Mouse (Mus musculus) gastrocnemius, postnatal 10 days (tissue): ENCODE results near the gene Elovl5. TPM values are rescaled to one million over a fixed set of nuclear protein-coding genes. Genes with fewer than 3 reads are reported as not detected.
A peak's percentile ranks its signal among the peaks of the same experiment; 100 is the strongest.

ENCODE experiments used
- DNase-seq: peaks from one replicate; pipeline ENCODE4 v3.0.0; 2021; ENCODE audit warnings: mixed read lengths
- total RNA-seq, 2 experiments: library from RNA; stranded (reverse); gene quantifications; 2 replicates each; pipeline ENCODE4 v1.2.3; 2021

The Elovl5 gene
- total RNA-seq, 2 experiments from 2014 or later, result 26.5 to 27.0 TPM

GRCm38 (mm10) chr9:77995235-77995634 lies 78.1 kb downstream of the Elovl5 start:
- no peak for DNase-seq

GRCm38 (mm10) chr9:78000586-78001500 lies 83.7 kb downstream of the Elovl5 start:
- DNase-seq, result no peak

GRCm38 (mm10) chr9:78003278-78003677 lies 86.1 kb downstream of the Elovl5 start:
- DNase-seq, result peak; percentile 33

DNA sequence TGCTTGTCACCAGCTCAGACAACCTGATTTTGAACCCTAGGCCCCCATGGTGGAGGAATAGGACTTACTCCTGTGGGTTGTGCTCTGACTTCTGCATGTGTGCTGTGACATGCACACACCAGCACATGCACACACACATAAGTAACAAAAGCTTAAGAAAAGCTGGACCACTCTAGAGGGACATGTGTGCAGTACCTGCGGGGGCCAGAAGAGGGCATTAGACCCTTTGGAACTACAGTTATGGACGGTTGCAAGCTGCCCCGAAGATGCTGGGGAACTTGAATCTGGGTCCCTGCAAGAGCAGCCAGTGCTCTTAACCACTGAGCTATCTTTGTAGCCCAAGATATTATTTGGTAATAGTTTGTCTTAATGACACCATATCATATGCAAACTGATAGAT lies 88.3 kb downstream of the Elovl5 start:
- no peak for DNase-seq

DNA sequence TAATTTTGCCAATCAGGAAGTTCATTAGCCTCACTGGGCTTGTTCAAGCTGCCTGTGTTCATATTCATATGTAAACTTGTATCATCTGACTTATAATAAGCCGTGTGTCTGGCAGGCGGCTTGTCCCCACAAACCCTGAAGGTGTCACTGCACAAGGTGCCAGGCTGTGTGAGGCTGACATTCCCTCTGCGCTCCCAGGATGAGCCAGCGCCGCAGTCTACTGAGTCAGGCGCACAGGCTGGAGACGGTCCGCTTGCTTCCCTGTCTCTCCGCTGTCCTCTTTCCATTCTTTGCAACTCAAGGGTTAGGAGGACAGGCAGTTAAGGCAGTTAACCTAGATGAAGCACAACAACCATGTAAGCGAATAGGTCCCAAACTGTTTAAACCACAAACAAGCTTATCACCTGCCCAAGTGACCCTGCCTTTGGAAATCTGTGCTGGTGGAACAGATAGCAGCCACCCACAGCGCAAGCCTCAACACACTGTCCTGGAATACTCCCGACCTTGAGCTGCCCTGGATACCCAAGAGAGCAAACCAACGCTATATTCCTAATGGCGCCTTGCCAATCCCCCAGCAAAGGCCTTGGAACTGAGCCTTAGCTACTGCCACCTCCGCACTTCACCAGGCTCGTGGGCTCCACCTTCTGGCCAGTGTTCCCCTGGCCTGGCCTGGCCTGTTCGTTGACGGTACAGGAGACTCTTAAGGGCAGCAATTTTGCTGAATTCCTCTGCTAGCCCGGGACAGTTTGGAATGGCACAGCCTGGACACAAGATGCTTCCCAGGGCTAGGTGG lies 89.2 kb downstream of the Elovl5 start:
- peak; percentile 84 for DNase-seq

GRCm38 (mm10) chr9:78009382-78009781 lies 92.2 kb downstream of the Elovl5 start:
- DNase-seq, result no peak

- DNase-seq, result no peak
Measured at GRCm38 (mm10) chr9:78010187-78010586, 93.0 kb downstream of the Elovl5 start.

GRCm38 (mm10) chr9:78010707-78011106 lies 93.5 kb downstream of the Elovl5 start:
- no peak for DNase-seq

DNA sequence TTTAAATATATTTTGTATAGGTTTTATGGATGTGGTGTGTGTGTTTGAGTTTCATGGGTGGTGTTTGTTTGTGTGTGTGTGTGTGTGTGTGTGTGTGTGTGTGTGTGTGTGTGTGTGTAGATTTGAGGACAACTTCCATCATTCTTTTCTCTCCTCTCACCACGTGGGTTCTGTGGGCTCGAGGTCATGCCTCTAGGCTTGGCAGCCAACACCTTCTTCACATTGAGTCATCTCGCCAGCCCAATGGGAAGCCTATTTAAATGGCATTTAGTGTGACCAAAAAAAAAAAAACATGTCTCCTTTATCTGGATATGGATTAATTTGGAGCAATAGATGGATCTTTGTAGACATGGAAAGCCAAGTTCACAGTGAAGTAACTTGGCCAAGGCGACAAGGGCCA lies 94.9 kb downstream of the Elovl5 start:
- DNase-seq, result no peak

GRCm38 (mm10) chr9:78012681-78013080 lies 95.5 kb downstream of the Elovl5 start:
- DNase-seq, result no peak

GRCm38 (mm10) chr9:78013813-78014212 lies 96.6 kb downstream of the Elovl5 start:
- DNase-seq, result no peak

DNA sequence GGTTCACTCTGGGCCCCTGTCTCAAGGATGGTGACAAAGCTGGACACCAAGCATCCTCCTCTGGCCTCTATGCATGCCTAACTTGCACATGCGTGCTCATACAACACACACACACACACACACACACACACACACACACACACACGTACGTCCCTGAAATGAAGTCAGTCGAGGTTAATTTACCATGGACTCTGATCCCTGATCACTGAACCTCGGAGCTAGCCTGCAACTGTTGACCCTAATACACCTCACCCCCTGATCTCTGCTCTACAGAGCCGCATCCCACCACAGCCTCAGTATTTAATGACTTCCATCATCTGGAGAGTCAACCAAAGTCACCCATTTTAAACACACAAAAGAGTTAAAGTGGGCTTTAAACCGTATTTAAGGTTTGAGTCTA lies 98.7 kb downstream of the Elovl5 start:
- DNase-seq, result no peak

GRCm38 (mm10) chr9:78016288-78016687 lies 99.1 kb downstream of the Elovl5 start:
- DNase-seq, result no peak

- DNase-seq, result no peak
Measured at GRCm38 (mm10) chr9:78021256-78021655, 104.1 kb downstream of the Elovl5 start.

- no peak for DNase-seq
Measured at GRCm38 (mm10) chr9:78022187-78022945, 105.2 kb downstream of the Elovl5 start.

DNA sequence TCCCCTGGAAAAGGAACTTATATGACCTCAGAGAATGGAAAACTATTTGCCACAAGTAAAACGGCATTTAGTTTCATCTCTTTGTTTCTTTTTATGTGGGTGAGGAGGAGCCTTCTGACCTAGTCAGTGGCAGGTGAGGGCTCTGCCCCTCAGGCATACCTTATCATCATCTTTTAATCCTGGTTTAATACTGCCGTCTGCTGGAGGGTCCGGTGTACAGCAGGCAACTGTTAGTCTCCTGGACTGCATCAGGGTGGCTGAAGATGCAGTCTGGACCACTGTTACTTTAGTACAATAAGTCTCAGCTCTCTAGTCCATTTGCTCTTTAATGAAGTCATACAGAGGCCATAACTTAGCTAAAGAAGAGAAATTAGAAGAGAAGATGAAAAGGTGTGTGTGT lies 107.7 kb downstream of the Elovl5 start:
- DNase-seq, result peak; percentile 58

DNA sequence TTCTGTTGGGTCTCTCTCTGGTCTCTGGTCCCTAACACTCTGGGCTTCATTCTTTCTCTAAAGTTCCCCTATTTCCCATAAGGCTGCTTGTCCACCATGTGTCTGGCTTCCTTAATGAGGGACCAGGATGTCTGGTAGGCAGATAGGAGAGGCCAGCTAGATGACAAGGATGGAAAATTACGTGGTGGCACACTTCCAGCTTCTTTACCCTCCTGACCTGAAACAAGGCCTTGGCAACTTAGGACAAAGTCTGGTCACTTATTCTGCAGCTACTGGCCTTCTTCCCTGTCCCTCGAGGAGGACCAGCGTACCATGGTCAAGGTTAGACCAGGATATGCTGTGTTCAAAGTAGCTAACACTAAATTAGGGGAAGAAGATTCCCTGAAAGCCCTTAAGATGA lies 109.9 kb downstream of the Elovl5 start:
- DNase-seq, result no peak

DNA sequence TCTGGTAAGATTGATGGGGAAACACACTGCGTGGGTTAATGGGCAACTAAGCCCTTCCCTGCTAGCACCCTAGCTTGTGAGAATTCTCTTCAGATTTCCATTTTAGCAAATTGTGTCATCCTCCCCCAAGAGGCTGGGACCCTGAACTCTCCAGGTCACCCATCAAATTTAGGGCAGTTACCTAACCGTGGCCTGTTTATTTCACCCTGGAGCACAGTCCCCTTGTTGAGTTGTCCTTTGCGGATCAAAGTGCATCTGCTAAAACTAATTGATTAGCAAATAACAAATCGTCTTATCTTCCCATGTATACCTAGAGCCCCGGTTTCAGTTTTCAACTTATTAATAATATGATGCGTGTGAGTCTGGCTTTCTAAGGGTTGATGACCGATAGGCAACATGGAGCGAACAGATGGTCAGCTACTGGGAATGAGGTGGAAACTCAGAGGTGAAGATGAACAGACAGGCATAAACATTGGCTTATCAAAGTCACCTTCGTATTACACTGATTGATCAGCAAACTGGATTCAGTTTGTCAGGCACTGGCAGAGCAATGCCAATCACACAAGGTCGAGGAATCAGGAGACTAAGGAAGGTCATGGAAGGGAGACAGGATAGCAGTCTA lies 113.8 kb downstream of the Elovl5 start:
- no peak for DNase-seq

- no peak for DNase-seq
Measured at GRCm38 (mm10) chr9:78032930-78033329, 115.8 kb downstream of the Elovl5 start.
